Mouse (Mus musculus): Measurements from ENCODE around the gene Sec14l1.

The Sec14l1 gene

DNA sequence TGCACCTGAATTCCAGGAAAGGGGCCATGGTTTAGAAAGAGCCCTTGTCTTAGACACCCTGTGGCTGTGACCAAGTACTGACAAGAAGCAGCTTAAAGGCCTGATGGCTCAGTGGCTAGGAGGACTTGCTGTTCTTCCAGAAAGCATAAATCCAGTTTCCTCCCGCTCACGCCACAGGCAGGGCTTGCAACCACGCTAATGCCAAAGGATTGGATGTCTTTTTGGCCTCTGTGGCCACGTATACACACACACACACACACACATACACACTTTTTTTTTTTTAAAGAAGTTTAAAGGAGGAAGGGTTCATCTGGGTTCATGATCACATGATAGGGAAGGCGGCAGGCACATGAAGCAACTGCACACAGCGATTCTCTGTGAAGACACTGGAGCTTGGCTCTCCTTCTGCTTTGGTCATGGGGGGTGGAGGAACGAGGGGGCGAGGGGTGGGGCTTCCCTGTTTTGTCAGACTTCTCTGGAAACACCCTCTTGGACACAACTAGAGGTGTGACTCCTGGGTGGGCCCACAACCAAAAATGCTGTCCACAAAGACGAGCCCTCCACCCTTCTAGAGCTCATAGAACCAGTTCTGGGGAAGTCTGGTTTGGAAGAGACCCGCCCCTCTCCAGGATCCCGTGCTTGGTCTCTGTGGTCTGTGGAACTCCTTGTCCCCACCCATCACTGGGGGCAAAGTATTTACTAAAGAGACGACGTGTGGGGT lies 26.5 kb upstream of the Sec14l1 start:
- DNase-seq (ENCODE audit: low spot score) = peak; percentile 67

DNA sequence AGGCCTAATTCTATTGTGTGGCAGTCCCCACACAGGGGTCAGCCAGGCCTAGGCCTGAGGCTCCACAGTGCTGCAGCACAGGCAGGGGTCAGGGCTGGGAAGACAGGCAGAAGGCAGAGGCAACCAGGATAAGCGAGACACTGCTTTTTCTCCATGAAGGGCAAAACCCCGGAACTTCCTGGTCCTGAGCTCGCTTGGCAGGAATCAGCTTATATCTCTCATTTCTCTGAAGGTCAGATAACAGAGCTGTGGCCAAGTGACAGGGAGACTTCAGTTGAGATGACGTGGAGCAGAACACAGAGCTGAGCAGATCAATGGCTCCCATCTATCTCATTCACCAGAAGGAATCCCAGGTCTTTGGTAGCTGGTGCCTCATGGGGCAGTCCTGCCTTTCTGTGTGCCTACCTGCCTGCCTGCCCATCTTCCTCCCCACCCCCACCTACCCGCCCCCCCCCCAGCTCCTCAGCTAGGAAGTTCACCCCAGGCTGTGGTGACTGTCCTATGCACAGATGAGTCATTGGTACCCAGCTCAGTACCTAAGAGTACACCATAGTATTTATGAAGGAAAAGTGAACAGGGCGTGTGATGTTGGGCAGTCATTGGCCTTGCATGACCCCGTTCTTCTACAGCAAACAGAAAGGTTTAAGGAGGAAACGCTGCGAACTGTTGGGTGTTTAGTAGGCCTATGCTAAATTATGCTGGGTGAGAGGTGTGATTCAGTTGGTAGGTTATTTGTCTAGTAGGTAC lies 25.1 kb upstream of the Sec14l1 start:
- DNase-seq (ENCODE audit: low spot score) = no peak

DNA sequence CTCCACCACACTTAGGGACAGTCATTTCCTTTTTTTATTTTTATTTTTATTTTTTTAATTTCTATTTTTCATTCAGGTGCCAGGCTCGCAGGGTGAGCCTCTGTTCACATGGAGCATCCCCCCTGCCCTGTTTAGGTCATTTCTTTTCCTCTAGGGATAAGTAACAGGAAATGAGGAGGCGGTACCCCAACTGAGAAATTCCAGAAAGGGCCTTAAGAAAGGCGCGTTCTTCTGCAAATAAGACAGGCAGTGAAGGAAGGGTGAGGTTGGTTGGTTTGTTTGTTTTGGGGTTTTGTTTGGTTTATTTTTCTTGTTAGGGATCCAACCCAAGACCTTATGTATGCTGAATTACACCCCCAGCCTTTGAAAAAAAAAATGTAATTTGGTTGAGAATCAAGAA lies 23.6 kb upstream of the Sec14l1 start:
- DNase-seq (ENCODE audit: low spot score) = no peak

DNA sequence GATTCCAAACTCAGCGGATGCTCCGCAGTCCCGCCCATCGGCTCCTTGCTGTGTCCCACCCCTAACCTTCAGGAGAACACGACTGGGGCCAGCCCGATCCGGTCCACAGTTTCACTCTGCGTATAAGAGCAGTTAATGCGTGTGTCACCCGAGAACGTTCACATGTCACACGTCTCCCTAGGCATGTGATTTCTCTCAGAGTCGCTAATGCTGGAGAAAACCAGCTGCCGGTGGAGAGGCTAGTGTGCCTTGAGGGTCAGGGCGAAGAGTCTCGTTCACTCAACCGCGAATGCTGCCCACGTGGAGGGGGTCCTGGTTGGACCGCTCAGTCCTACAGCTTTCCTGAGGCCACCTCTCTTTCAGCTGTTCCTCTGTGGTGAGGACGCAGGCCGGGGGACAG lies 23.1 kb upstream of the Sec14l1 start:
- peak; percentile 43 for DNase-seq (ENCODE audit: low spot score)

DNA sequence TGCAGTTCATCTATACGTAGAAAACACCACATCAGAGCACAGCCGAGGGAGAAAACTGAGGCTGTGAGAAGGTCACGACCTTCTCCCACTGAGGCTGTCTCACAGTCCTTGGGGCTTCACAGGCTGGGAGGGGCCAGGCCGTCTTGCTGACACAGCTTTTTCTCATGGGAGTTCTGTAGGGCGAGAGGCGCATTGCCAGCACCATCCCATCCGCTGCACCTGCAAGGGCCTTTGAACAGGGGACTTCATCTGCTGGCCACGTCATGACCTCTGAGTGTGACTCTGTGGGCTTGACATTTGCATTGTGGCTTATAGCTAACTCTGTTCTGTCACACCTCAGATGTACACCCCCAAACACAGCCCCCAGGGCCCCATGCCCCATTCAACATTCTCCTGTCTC lies 22.3 kb upstream of the Sec14l1 start:
- DNase-seq (ENCODE audit: low spot score) = no peak

DNA sequence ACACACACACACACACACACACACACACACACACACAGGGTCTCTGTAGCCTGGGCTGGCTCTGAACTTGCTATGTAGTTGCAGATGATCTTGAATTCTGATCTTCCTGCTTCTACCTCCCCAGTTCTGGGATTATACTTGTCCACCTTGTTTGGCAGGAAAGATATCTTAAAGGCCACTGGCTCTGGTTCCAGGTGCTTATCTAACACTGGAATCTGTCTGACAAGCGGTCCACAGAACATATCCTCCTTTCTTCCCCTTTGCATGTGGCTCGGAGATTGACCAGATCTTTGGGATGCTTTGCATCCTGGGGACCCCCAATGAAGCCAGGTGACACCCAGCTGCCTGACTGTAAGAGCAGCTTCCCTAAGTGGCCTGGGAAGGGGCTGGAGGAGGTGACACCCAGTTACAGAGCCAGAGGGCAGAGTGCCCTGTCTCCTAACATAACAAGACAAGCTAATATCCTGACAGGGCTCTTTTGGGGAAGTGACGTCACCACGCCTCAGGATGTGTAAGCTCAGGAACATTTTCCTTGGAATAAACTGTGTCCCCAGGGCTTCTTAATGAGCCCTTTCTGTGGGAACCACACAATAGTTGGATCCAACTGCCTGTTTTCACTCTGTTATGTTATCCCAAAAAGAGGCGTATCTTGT lies 20.9 kb upstream of the Sec14l1 start:
- no peak for DNase-seq (ENCODE audit: low spot score)

DNA sequence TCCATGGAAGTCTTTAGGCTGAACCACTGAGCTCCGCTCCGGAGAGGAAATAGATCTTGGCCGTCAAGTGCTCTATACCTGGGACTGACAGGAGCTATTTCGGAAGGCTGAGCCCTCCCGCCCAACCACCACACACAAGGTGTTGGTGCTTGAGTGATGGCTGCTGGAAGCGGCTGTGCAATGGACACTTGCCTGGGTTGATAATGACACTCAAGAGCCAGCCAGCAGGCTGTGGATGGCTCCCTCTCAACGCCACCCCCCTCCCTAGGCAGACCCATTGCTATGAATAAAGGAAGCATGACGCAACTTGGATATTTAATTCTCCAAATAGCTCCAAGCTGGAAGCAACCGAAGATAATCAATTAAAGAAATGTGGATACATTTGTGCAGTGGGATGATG lies 20.3 kb upstream of the Sec14l1 start:
- no peak for DNase-seq (ENCODE audit: low spot score)

DNA sequence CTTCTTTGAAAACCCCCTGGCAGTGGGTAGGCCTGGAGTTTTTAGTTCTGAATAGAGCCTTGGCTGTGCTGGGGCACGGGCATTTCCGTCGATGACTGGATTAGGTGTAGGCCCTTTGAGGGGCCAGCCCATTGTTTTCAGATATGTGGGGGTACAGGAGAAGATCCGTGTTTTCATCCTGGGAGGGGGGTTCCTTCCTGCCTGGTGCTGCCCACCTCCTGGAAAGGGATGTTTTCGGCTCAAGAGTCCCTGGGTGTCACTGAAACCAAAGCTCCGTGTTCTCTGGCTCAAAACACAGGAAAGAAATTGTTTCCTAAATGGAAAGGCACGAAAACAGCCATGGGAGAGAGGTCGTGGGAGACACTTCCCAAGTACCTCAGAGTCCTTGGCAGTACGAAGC lies 17.9 kb upstream of the Sec14l1 start:
- DNase-seq (ENCODE audit: low spot score) = no peak

DNA sequence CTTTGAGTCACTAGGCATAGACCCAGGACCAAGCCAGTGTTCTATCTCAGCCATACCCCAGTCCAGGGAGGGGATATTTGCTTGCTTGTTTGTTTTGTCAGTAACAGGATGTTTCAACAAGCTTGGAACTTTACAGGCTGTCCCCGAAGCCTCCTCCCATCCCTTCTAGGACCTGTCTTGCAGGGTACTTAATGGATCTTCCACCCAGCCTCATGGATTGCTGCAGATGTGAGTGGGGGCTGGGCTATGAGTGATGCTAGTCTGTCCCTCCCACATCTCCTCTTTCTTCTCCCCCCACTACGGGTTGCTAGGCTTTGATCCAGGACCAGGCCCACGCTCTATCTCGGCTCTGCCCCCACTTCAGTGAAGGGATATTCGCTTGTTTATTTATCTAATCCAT lies 16.8 kb upstream of the Sec14l1 start:
- DNase-seq (ENCODE audit: low spot score) = peak; percentile 46

DNA sequence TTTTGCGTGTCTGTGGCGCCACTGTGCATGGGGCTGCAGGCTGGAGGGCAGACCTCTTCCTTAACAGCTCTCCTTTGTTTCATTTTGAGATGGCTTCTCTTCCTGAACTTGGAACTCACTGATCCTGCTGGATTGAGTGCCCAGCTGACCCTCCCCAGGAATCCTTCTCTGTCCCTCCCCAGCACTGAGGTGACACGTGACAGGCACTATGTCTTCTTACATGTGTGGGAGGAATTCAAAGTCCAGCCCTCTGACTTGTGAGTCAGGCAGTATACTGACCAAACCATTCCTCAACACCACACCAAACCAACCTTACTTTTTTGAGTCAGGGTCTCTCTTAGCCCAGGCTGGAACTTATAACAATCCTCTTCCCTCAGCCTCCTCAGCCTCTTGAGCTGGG lies 16.2 kb upstream of the Sec14l1 start:
- DNase-seq (ENCODE audit: low spot score) = no peak

DNA sequence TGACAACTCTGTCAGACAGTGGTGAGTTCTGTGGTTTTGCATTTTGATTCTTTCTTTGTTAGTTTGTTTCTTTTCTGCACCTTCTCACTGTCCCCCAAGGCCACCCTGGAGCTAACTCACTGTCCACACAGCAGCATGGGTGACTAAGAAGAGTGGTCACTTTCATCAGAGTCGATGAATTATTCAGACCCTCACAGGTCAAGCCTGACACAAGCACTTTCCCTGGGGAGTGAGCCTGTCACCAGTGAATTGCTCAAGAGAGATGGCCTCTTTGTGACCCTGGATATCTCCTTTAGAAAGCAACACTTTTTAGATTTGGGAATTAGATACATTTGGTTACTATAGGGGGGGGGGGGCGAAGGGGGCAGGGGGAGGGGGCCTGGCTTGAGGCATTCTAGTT lies 15.6 kb upstream of the Sec14l1 start:
- DNase-seq (ENCODE audit: low spot score) = no peak

DNA sequence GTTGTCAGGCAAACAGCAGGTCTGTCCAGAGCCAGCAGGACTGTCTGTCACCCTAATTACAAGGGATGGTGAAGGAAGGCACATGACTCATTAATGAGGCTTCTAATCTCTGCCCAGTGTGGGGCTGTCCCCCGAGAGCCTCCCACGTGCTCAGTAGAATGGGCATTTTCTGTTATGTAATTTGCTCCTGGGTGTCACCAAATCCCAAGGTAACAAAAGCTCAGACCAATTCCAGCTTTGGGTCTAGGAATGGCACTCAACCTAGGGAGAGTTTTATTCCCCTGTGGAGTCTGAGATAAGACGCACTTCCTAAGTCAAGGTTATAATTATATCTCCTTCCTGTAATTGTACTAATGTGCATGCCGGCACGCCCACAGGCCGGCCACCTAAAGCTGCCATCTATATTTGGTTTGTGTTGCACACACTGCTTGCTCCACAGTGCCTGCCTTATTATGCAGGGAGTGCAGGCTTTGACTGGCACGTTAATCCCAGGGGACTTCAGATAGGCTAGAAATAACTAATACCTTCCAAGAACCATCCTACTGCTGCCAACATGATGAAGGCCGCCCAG lies 13.5 kb upstream of the Sec14l1 start:
- DNase-seq (ENCODE audit: low spot score) = no peak

DNA sequence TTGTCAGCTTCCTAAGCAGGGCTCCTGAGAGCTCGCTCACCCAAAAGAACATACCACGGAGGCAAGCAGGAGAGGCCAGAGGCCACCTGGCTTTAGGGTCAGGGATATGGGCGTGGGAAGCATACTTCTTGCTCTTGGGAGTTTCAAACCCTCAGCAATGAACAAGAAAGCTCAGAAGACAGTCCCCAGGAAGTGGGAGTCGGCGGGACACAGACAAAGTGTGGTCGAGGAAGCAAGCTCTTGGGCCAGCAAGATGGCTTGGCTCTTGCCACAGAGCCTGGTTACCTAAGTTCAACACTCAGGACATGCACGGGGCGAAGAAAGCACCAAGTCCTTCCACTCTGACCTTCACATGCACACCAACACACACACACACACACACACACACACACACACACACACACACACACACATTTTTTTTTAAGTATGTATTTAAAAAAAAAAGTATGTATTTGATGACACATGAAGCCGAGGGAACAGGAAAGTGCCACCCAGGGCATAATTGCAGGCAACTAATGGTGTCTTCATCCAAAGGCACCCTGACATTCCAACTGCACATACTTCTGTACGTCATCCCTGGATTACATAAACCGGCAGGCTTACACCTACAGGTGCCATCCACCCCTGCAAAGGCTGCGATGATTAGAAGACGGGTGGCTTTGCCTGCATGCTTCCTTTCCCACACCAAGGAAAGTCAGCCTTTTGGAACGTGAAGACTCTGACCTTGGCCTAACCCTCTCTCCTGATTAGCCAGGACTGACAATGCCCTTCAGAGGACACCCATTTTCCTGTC lies 12.8 kb upstream of the Sec14l1 start:
- DNase-seq (ENCODE audit: low spot score) = no peak

DNA sequence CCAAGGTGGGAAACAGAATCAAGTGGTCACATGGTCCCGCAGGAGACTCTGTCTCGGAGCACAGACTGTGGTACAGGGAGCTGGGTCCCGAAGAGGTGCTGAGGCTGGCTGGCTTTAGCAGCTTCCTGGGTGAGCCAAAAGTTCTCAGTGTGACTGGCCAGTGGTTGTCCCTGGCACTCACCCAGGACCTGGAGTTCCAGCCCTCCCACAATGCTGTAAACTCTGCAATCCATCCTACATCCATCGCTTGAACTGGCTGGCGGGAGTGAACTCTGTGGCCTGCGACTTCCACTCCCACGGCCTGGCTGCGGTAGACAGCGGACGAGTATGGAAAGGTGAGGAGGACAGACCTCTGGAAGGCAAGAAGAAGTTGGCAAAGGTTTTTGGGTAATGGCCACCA lies 11.4 kb upstream of the Sec14l1 start:
- DNase-seq (ENCODE audit: low spot score) = peak; percentile 77

DNA sequence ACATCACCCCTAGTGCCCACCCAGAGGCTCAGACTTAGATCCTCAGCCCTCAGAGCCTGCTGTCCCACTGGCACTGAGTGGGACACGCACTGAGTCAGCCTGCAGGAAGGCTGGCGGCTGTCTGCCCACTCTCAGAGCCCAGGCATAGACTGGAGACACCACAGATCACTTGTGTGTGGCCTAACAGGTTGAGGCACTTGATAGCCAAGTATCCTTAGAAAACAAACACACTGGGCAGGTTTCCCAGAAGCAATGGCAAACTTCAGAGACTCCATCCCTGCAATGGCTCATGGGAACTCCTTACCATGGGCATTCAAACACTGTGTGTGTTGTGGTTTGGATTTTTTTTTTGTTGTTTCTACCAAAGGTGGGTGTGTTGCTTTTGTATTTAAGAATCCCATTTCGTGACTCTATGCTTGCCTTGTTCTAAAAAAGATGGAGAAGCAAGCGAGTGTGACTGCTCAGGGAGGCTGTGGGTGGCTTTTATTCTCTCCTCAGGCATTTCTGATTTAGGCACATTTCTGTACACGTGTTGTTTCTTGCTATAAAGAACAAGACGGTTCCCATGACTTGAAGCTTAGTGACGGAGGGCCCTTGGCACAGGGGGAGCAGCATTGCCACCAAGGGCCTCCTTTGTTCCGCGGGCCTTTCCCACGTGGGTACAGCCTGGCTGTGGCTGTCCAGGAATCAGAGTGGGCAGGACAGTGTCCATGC lies 10.8 kb upstream of the Sec14l1 start:
- no peak for DNase-seq (ENCODE audit: low spot score)

DNA sequence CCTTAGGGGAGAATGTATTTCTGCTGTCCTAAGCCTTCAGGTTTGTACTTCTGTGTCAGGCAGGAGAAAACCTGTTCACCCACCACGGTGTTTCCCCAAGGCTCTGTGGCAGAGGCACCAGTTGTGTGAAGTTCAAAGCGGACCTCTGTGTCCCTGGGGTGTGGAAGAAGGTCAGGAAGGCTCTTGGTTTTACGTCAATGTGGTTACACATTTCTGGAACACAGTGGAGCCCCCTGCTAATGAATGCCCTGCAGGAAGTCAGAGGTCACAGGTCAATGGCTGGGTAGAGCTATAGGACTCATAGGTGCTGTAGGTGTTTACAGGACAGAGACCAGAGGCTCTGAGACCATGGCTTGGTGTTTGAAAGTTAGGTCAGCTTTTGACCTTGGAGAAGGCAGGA lies 9.7 kb upstream of the Sec14l1 start:
- DNase-seq (ENCODE audit: low spot score) = no peak

DNA sequence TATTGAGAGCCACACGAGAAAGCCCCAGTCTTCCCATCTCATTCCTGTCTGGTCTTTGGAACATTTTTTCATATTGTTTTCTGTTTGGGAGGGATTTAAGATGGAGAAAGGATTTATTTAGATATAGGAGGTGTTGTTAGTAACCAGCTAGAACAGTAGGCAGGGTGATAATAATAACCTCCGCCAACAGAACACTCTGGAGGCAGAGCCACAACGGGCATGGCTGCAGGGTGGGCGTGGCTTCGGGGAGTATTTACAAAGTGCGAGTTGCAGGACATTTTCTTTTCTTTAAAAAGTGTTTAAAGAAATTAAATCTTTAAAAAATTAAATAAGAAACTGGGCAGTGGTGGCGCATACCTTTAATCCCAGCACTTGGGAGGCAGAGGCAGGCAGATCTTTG lies 9.1 kb upstream of the Sec14l1 start:
- DNase-seq (ENCODE audit: low spot score) = no peak

DNA sequence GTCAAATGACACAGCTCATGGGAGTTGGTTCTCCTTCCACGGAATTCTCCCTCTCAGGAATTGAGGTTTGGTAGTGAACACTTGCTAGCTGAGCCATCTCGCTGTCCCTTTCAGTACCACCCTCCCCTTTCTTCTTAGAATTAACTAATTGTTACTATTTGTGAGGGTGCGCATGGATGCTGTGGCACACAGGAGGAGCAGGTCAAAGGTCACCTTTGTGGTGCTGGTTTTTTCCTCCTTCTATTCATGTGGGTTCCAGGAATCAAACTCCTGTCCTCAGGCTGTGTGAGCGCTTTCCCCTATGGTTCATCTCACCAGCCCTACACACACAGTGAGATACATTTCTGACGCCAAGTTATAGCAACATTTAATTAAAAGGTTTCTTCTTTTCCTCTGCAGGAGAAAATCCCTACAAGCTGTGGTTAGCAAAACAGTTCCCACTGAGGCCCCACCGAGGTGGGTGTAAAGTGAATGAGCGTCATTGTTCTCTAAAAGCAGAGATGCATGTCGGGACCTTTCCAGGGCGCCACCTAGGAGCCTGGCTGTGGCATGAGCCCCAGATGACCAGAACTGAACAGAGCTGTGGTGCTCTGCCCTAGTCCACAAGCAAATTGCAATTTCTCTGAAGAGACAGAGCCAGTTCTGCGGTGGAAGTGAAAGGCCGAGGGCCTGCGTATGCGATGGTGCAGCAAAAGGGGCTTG lies 8.2 kb upstream of the Sec14l1 start:
- DNase-seq (ENCODE audit: low spot score) = no peak

DNA sequence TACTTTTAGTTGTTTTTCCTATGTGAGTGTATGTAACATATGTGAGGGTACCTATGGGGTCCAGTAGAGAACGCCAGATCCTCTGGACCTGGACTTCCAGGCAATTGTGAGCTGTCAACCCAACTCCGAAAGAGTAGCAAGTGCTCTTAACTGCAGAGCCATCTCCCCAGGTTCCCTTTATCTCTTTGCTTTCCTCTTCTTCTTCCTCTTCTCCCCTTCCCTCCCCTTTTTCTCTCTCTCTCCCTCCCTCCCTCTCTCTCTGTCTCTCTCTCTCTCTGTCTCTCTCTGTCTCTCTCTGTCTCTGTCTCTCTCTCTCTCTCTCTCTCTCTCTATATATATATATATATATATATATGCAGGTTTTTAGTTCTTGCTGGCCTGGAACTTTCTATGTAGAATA lies 7.1 kb upstream of the Sec14l1 start:
- no peak for DNase-seq (ENCODE audit: low spot score)

DNA sequence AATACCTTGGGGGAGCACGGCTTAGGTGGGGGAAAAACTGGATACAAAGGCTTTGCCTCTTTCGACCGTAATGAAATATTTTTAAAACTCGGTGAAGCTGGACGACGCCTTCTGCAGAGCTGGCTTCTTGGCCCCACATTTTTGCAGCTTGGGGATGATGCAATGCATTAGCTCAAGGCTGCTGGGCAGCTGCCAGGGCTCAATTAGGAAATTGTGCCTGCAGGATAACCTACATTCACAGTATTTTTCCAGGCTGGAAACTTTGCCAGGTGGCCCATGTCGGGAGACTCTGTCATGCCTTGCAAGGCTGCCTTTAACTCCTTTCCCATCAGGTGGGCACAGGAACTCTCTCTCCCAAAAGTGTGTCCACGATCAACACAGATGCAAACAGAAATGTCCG lies 6.4 kb upstream of the Sec14l1 start:
- DNase-seq (ENCODE audit: low spot score) = peak; percentile 84

Measured in urinary bladder, postnatal 14 days (tissue).